Mouse (Mus musculus) B cell, adult 62 days (primary cell): ENCODE measurements around the gene Dnajc21. TPM values are rescaled to one million over a fixed set of nuclear protein-coding genes. Genes with fewer than 3 reads are reported as not detected.

Experiments
- total RNA-seq: library from RNA; stranded (reverse); gene quantifications from 4 replicates; pipeline ENCODE4 v1.2.4, GENCODE M21; 2023

Gene Dnajc21
- total RNA-seq, result 31.1 to 35.8 TPM (median 34.3 TPM) in 4 replicates

DNA sequence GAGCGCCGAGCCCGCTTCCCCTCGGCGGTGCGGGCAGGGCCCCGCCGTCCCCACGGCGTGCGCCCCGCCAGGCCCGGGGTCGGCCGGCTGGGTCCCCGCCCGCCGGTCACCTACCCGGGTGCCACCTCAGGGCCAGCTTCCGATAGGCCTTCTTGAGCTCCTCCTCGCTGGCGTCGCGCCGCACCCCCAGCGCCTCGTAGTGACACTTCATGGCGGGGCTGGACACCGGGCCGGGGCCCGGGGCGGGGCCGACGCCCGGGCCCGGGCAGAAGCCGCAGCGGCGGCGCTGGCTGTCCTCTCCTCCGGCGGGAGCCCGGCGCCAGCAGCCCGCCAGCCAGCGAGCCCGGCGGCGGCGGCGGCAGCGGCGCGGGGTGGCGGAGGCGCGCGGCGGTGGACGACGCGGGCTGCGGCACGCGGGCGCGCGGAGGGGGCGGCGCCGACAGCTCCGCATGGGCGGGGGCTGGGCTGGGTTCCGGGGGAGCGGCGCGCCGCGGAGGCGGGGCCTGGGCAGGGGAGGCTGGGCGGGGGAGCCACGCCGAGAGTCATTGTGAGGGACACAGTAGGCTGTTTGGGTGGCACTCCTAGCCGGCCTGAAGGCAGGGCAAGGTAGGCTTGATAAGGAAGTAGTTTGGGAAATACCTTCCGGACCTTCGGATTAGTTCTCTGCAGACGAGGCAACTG is at the start of gene Dnajc21:
Gene Dnajc21, minus strand, starts transcription at position 366 of the 681 bp plus-strand sequence.

DNA sequence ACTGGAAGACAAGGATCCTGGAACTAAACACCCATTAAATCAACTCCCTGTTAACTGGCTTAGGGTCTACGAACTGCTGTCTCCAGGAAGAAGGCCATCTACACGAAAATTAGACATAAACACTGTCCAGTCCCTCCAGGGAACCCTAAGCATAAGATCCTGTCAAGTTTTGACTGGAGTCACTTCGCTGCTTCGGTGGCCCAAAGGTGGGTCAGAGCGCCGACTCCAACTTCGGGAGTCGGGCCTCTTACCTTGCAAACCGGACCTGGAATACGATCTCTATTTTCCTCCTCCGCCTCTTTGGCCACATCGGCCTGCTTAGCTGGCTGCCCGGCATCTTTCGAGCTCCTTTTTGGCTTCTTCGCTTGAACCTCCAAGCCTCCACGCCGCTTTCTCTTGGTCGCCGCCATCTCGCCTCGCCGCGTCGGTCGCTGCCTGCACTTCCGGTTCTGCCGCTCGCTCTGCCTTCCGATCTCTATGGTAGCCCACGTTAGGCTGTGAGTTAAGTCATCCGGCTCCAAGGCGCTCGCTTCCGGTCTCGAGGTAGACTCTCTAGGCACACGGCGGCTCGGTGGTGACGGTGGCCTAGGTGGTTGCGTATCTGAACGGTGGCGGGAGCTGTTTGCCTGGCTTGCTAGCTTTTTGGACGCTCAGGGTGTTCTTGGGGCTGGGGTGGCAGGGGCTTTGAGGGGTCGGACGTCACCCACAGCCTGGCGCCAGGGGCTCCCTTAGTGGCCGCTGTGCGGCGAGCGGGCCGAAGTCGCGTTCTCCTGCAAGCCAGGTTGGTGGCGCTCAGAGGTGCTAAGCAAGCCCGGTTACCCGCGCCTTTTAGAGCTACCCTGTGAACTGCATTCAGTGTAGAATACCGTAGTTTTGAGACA is 15.4 kb upstream of the Dnajc21 start, which contains the start of the genes Brix1 and Rad1:
Gene Brix1, minus strand, starts transcription at position 464 of the 881 bp plus-strand sequence.
Gene Rad1, plus strand, starts transcription at position 535 of the 881 bp plus-strand sequence.

Other genes with a start within 250 kb of the Dnajc21 start
- not detected in 4 replicates for gene Gm21973, start 145.1 kb downstream of the Dnajc21 start, total RNA-seq
- gene Agxt2, start 112.0 kb downstream of the Dnajc21 start, total RNA-seq, result not detected in 4 replicates
- gene Brix1, start 15.4 kb upstream of the Dnajc21 start, total RNA-seq, result 34.8 to 46.1 TPM (median 43.9 TPM) in 4 replicates
- 22.3 to 29.9 TPM (median 28.1 TPM) in 4 replicates for gene Rad1, start 15.5 kb upstream of the Dnajc21 start, total RNA-seq
- gene Ttc23l, start 88.2 kb upstream of the Dnajc21 start, total RNA-seq, result not detected in 4 replicates
- 0.22 TPM in 1 of 4 replicates, not detected in the others for gene Rai14, start 244.1 kb upstream of the Dnajc21 start, total RNA-seq